Mouse (Mus musculus): ENCODE measurements around the gene Acvr2a.
"Not testable (repeated sequence)": the region's sequence is repeated elsewhere in the genome, so short reads cannot be mapped to it uniquely, and the experiment has no call there.

Gene Acvr2a

DNA sequence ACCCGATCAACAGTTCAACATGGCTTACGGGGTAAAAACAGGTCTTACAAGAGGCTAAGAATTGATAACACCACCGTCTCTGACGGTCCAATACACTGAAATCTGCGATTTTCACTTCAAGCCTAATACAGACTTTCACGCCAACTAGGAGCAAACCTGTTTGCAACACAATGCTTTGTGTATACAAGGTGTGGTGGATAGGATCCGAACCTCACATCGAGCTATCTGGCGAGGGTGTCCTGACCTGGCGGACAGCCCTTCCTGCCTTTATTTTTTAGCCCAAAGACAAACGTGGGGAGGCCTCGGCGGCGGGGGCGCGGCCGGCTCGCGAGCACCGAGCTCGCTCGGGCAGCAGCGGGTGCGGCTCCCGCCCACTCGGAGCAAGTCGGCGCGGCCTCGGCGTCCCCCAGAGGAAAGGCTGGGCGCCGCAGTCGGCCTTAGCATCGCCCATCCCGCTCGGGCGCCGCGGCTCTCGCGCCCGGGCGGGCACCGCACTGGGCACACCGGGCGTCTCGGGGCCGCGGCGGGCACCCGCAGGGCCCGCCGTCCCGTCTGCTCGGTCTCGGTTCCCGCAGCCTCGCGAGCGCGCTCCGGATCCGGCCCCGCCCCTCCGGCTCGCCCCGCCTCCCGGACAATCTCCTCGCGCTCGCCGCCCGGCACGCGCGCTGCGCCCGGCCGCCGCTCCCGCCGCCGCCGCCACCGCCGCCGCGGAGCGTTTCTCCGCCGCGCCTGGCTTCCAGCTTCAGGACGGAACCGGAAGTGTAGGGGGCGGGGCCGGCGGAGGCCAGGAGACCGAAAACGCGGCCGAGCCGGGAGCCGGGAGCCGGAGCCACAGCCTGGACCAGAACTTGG lies at the start of gene Acvr2a:
TSS of gene Acvr2a (plus strand) at position 739 of the 852 bp plus-strand sequence.
- peak; percentile 86 to 91 for DNase-seq (ENCODE audit: low spot score in 2 of 2)

DNA sequence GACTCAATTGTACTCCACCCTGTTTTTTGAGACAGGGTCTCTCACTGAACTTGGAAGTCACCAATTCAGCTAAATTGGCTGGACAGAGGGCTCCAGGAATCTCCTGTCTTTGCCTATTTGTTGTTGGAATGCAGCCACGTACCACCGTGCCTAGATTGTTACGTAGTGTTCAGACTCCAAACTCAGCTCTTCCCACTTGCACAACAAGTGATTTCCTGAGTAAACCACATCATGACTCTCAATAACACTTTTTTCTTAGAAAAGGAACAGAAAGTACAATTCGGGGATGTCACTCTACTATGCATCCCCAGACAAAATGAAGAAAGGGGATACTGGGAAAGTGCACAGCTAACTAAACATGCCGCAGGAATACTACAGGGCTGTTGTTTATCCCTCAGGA lies 47.4 kb upstream of the Acvr2a start:
- DNase-seq (ENCODE audit: low spot score in 2 of 2), result no peak

DNA sequence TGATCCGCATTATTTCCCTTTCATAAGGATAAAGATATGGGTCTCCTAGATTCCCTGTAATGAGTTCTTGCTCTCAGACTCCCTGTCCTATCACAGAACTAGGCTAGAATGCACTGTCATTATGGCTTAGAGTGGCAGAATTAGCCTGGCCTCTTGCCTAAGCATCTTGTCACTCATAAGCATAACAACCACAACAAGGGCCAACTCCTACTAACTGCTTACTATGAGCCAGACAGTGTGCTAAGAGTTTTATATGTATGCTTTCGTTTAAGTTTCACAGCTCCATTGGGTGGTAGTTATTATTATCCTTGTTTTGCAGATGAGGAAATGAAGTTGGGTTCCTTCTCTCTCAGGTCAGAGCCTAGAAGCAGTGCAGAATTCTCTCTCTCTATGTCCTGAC lies 46.1 kb upstream of the Acvr2a start:
- no peak for DNase-seq (ENCODE audit: low spot score in 2 of 2)

DNA sequence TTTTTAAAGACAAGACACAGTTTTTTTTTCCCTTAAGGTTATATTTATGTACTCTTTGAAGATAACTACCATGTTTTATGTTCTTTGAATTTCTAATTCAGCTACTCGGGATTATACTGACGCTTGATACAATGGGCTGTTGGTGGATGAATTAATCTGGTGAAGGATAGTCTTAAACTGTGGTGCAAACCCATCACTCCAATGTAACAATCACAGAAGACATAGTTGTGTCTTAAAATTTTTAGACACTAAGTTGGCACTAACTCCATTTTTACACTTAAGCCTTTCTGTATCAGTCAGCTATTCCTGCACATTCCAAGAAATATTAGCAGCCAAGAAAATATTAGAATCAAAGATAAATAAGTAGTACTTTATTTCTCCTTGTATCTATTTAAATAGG lies 45.7 kb upstream of the Acvr2a start:
- no peak for DNase-seq (ENCODE audit: low spot score in 2 of 2)

DNA sequence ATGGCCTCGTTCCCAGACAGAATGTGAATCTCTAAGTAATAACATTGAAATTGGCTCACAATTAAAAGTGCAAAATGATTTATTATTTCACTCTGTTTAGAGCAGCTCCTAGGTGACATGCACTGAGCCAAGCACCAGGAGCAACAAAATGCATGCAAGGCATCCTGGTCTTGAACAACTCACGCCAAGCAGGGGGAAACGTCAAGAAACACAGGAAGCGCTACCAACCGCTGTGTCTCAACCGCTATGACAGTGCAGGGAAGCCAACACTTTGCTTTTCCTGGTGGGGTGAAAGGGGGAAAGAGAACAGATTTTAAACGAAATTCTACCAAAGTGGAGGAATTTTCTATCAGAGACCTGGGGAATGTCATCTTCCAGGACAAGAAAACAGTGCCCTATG lies 43.8 kb upstream of the Acvr2a start:
- DNase-seq (ENCODE audit: low spot score in 2 of 2), result no peak

DNA sequence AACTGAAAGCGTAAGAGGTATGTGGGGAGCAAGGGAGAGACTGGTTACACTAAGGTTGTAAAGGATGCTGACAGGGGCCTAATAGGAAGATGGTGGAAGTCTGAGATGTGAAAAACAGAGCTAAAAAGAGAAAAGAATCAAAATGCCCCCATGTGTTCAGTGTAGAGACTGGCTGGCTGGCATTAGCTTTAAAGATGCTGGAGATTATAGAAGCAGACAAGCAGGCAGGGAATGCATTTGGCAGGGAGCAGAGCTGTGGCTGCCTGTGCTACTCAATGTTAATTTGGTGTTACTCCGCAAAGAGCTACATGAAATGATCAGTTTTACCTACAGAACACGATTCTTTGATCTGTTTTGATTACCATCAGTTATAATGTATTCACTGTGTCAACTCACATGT lies 43.3 kb upstream of the Acvr2a start:
- no peak for DNase-seq (ENCODE audit: low spot score in 2 of 2)

DNA sequence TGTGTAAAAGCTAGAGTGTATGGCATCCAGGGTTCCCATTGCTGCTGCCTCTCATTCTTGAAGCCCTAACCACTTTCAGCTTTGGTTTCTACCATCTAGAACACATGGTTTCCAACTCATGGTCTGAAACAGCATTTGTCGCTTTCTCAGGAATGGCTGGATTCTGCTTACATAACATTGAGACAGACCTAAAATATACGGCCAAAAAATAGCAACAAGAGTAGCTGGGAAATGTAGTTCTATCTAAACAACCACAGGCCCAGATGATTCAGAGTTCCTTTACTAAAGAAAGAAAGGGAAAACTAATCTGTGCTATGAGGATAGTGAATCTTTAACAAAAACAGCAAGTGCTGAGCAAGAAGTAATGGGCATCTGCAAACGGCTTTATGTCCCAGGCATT lies 38.6 kb upstream of the Acvr2a start:
- DNase-seq (ENCODE audit: low spot score in 2 of 2), result no peak

DNA sequence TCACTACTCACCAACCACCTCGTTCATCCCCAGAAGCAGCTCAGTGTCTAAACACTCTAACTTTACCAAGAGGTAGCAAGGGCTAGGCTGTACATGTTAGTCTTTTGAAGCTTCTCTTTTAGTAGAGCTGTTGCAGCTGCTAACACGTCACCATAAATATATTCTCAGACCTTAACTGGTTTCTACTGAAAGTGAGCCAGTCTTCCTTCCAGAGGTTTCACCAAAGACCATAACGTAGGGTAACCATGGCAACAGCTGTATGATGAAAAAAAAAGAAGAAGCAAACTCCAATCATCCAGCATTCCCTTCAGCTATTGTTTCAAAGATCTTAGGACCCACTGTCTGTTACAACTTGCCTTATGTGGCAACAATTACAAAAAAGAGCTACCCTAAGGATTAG lies 25.0 kb upstream of the Acvr2a start:
- DNase-seq (ENCODE audit: low spot score in 2 of 2), result no peak

DNA sequence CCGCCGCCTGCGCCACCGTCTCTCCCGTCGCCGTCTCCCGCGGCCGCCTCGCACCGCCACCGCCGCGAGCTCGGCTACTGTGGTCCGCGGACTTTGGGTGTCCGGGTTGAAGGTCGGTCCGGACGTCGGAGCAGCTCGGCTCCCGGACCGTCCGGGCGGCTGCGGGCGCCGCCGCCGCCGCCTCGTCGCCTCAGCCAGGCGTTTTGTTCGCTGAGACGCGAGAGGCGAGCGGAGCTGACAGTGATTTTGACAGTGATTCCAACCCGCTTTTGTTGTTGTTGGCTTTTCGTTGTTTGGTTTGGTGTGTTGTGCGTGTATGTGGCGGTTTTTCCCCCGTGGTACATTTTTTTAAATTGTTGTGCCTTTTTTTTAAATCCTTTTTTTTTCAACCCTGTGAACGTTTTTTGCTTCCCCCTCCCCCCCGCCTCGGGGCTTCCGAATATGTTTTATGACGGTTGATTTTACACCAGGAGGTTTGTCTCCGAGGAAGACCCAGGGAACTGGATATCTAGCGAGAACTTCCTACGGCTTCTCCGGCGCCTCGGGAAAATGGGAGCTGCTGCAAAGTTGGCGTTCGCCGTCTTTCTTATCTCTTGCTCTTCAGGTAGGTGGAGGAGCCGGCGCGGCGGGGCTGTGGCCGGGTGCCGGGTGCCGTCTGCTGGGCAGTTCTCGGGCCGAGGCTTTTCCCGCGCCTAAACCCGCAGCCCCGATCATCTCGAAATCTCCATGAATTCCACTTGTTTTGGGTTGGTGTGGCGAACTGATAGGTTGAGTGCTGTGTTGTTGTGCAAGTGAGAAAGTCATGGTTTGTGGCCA lies 522 bp downstream of the Acvr2a start:
- DNase-seq (ENCODE audit: low spot score in 2 of 2), result peak; percentile 24 to 60

DNA sequence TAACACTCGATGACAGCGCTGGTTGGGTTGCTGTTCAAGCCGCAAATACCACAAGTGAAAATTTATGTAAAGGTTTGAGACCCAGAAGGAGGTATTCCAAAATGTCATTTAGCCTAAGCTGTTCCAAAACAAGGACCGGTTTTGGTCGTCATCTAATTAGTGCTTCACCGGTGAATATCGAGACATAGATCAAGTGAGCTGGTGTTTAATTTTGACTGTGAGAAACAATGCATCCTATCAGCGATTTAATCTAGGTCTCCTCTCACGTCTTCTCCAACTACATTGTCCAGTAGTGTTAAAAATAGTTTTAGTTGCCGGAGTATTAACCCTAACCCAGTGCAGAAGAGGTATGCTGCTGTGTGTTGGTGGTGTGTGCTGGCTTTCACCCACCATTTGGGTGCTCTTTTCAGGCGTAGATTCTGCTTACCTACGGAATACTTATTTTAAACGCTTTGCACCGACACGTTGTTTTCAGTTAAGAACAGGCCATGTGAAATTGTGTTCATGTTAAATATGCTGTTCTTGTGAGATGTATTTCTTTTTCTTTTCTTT lies 1.2 kb downstream of the Acvr2a start:
- DNase-seq (ENCODE audit: low spot score in 2 of 2), result no peak

DNA sequence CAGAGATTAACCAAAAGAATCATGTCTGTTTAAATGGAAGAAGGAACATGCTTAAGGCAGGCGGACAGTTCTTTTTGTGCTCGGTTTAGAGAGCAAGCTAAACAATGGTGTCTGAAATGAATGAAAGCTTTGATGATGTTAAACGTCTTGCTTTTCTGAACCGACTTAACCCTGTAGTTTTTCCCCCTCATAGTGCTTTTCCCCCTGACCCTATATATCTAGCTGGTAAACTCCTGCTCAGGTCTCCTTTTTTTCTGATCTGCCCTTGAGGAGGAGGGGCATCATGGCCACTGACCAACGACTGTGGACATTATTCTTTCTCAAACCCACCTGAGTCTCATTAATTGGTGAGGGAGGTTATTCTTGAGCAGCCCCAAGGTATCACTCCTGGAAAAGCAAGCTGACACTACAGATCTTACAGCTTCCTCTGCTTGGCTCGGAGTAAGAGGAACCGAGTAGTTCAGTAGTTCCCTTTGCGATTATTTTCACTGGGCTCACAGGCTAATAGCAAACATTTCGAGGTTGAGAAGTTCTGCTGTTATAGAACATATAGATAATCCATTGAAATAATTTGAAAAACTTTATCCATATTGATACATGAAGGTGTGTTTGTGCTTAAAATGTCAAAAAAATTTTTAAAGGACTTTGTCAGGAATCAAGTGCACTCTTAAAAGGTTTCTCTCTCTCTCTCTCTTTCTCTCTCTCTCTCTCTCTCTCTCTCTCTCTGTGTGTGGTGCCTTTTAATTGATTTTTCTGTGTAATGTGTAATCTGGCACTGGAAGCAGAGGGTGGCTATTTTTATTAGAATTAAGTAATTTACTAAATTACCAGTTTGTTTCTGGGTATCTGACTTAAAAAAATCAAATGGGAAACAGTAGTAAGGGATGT lies 2.5 kb downstream of the Acvr2a start:
- no peak for DNase-seq (ENCODE audit: low spot score in 2 of 2)

DNA sequence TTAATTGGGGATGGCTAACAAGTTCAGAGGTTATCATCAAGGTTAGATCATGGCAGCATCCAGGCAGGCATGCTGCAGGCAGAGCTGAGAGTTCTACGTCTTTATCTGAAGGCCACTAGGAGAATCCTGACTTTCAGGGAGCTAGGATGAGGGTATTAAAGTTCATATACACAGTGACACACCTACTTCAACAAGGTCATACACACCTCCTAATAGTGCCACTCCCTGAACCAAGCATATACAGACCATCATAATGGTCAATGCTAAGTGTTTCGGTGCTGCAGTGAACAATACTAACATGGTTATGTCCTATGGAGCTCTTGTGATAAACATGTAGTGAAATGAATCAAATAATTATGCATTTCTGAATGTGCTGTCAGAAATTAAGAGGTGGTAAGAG lies 12.0 kb downstream of the Acvr2a start:
- DNase-seq (ENCODE audit: low spot score in 2 of 2), result no peak

DNA sequence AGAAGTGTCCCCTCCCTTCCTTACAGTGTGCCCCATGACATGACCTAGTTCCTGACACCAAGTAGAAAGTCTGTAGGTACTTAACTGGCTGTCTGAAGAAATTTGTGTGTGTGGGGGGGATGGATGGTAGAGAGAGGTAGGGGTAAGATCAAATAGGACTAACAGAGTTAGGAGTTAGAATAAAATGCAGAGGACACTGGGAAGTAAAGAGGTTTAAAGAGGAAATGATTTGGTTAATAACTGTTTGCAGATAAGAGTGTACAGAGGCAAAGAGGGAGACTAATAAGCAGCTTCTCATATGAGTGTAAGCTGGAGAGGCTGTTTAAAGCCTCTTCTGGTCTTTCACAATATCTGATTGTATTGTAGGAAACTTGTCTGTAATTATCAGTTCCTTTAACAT lies 12.5 kb downstream of the Acvr2a start:
- no peak for DNase-seq (ENCODE audit: low spot score in 2 of 2)

DNA sequence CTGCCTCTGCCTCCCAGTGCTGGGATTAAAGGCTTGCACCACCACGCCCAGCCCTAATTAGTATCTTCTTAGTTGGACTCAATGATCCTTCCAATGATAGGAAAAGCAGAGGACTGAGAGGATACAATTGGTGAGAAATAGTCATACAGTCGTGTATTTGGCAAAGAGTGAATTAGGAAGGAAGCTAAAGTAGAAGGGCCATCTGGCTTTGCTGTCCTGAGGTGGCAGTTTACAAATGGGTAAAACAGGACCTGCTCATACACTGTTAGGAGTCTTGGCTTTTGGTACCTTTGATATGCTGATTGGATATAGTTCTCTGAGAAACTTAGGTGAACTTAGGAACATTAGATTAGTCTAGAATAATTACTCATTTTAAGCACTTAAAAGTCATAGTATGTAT lies 16.6 kb downstream of the Acvr2a start:
- DNase-seq (ENCODE audit: low spot score in 2 of 2), result no peak

DNA sequence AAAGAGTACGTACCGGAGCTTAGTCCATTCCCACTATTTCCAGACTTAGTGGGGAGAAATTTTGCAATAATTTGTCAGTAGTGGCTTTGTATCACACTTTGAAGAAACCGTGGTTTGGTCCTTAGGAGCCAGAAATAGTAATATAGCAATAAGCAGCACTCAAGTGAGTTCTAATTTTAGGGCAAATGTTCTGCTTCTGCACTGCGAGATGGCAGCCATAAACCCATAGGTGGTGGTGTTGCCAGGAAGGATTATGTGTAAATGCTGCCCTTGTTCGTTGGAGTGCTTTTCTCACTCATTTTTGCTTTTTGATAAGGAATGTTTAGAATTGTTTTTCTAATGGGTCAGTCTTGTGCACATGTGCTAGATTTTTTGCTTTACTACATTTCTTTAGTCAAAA lies 18.4 kb downstream of the Acvr2a start:
- DNase-seq (ENCODE audit: low spot score in 2 of 2), result no peak

DNA sequence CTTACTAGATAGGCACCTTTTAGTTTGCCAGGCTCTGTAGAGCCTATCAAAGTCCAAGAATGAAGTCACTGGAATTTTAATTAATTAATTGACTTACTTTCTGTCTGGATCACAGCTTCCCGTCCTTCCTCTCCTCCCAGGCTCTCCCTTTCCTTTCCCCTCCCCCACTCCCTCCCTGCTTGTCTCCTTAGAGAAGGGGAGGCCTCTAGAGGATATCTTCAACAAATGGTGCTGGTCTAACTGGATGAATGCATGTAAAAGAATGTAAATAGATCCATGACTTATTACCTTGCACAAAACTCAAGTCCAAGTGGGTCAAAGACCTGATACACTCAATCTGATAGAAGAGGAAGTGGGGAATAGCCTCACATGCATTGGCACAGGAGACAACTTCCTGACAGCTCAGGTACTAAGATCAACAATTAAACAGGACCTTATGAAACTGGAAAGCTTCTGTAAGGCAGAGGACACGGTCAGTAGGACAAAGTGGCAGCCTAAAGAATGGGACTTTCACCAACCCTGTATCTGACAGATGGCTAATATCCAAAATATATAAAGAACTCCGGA lies 20.1 kb downstream of the Acvr2a start:
- no peak for DNase-seq (ENCODE audit: low spot score in 2 of 2)

DNA sequence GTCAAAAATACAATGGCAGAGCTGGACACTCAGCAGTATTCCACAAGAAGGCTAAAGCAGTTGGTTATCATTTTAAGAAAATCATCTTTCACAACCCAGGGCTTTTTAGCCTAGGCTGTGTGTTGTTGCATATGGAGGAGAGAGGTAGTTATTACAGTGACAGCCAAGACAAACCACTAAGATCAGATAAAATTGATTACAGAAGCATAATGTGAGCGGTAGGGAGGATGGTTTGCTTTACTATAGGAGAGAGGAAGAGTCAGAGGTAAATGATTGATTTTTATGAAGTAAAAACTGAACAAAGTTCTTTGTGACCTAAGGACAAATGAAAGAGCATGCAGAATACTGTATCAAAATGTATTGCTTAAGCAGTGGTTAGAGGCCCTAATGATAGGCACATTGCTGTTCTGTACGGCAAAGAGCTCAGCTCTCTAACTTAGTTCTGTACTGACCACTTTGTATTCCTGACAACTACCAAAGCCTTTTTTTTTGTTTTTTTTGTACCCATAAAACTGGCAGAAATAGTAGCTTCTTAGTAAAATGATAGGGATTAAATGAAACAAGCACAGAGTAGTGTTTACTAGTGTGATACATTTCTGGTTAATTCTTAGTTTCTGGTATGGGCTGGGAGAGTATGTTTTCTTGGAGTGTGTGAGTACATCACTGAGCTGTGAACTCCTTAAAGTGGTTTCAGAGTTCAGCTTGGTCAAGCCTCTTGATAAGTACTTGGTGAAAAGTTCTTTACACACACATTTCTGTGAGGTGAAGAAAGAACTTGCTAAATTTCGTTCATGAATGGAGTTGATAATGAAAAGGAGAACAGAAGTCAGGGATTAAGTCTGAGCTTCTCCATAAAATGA lies 27.9 kb downstream of the Acvr2a start:
- DNase-seq (ENCODE audit: low spot score in 2 of 2), result no peak

DNA sequence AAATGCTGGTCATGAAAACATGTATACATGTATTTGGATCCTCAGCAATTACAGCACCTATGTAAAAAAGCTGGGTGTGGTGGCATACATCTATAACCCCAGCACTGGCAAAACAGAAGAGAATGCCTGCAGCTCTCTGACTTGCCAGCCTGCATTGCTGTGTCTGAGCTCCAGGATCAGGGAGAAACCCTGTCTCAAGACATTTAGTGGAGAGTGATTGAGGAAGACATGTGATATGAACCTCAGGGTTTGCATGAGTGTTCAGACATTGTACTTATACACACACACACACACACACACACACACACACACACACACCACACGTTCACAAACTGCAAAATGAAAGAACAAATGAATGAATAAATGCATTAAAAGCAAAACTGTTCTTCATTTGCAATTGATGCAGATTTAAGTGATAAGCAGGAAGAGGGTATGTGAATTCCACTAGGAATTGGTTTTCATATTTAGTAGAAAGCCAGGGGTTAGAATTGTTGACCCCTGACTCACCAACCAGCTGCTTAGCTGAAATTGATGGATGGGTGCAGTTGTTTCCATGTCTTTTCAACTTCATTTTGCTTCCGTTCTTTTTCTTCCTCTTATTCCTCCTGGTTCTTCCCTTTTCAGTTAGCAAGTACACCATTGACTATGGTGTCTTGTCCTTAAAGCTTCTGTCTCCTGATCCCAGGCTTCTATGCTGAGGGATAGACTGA lies 32.9 kb downstream of the Acvr2a start:
- DNase-seq (ENCODE audit: low spot score in 2 of 2), result no peak

DNA sequence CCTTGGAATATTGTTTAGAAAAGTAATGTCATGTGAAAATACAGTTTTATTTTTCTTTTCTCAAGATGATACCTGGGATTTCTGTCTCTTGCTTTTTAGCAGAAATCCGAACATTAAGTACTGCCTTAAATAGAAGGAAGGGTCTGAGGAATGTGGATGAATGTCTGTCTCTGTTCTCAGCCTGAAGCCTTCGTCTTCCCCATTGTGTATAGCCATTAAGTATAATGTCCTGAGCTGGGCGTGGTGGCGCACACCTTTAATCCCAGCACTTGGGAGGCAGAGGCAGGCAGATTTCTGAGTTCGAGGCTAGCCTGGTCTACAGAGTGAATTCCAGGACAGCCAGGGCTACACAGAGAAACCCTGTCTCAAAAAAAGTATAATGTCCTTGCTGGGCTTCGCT lies 51.7 kb downstream of the Acvr2a start:
- DNase-seq (ENCODE audit: low spot score in 2 of 2), result not testable (repeated sequence)

Data from urinary bladder, postnatal 4 days (tissue).